Mouse (Mus musculus) adrenal gland, postnatal 14 days (tissue): ENCODE results near the gene Mrpl38. TPM values are rescaled to one million over a fixed set of nuclear protein-coding genes. Genes with fewer than 3 reads are reported as not detected.
"Not testable (repeated sequence)": the region's sequence is repeated elsewhere in the genome, so short reads cannot be mapped to it uniquely, and the experiment has no call there.

ENCODE experiments used
- DNase-seq: peaks from one replicate; pipeline ENCODE4 v3.0.0; 2021; ENCODE audit warnings: mixed read lengths
- total RNA-seq: library from RNA; stranded (reverse); gene quantifications from 2 replicates; pipeline ENCODE4 v1.2.3, GENCODE M21; 2021

Gene Mrpl38
- total RNA-seq, 1 experiment from 2014 or later: 95.0 TPM

DNA sequence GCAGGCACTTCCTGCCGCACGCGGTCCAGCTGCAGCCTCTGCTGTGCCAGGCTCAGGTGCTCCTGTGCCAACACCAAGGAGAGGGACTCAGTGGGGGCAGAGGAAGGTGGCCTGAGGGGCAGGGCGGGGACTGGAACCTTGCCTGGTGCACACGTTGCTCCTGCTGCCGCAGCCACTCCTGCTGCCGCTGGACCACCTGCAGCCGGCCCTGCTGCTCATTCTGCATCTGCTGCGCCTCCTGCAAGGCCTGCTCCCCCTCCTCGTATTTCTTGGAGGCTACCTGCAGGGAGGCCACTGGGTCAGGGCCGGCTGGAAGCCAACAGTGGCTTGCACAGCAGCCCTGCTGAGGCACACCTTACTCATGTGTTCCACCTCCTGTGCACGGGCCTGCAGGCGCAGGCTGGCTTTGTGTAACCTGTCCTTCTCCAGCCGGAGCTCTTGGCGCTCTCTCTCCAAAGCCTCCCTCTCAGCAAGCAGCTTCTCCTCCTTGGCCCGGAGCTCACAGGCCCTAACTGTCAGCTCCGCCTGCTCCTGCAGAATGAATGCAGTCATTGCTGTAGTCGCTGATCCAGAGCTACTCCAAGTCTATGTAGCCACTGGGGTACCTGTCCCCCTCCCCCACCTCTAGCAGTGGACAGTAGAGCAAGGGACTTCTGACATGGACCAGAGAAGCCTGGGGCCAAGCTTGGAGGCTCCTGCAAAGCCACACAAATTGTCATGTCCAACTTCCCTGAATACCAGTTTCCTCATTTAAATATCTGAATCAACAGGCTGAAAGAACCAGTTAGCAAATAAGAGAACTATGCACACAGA, 7.0 kb upstream of the Mrpl38 start:
- DNase-seq: no peak

DNA sequence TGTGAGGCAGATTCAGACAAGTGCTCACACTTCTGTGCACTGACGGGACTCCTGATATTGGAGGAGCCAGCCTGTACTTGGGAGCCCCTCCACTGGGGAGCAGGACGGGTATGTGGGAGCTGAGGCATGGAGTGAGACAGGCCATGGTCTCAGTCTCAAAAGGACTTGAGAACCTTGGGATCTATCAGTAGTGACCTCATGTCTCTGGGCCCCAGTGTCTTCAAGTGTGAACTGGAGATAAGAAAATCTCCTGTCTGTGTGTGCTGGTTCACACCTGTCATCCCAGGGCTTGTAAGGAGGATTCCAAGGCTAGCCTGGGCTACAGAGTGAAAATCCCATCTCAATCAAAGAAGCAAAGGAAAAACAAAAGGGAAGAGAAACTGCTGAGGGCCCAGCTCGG, 4.8 kb upstream of the Mrpl38 start:
- DNase-seq: no peak

DNA sequence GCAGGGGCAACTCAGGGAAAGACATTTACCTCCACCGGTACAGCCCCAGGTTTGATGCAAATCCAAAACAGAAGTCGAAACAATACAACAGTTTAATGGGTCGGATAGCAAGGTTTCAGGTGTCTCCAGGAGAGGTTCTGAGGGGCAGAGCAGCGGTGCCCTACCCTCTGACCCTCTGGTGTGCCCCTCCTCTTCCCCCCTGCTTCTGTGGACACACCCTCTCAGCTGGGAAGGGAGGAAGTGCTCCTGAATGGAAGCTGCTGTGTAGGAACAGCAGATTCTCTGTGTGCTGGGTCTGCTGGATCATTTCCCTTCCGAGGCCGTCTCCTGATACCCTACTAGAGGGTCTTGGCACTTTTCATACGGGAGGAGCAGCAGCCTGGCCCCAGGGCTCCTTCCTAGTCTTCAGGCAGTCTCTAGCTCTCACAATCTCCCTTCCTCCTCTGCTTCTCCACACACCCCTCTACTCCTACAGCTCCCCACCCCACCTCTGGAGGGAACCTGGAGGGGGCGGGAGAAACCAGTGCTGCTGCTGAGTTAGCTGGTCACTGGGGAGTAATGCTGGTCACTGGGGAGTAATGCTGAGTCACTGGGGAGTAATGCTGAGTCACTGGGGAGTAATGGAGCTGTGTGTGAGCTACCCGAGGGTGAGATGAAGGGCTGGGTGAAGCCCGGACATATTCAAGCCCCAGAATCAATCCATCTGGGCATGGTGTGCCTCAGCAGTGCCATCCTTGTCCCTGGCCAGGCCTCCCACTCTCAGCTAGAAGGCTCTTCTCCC, 3.7 kb upstream of the Mrpl38 start:
- peak; percentile 66 for DNase-seq

DNA sequence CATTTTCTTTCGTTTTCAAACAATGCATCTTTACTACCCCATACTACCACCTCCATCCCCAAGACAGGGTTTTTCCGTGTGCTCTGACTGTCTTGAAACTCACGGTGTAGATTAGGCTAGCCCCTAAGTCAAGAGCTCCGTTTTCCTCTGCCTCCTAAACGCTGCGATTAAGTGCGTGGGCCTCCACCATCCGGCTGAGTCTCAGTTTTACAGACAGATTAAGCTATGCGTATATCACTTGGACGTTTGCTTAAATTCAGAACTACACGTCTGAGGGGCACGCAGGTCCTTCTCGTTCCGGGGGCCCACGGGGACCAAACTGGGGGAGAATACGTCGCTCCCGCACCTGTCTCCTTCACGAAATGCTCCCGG, 586 bp downstream of the Mrpl38 start:
- DNase-seq: no peak

DNA sequence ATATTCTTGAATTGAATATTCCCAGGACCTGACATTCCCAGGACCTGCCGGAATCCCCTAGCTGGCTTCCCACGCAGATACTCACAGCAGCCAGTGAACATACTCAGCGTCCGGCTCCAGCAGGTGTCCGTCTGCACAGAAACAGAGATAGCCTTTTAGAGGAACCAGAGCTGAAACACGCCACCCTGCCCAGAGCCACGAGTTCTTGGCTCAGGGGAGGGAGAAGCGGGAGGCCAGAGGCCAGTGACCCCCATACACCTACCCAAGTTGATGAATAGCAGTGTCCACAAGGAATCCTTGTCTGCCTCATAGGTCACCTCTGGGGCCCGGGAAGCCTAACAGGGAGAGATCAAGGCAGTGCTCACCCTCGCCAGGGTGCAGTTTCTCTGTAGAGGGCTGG, 4.5 kb downstream of the Mrpl38 start:
- DNase-seq: no peak

DNA sequence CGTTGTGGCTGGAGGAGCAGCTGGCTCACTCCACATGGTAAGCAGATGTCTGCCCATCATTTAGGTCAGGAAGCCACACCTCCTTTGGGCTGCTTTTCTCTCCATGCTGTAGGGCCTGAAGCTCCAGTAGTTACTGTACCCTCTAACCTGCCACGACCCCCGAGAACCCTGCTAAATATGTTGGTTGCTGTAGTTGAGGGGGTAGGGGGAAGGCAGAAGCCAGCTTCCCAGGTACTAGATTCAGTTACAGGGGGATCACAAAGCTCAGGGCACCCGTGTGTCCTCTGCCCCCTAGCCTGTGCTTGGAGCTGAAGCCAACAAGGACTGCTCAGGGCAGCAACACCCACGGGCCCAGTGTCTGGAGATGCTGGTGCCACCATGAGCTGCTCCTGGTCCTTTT, 5.2 kb downstream of the Mrpl38 start:
- DNase-seq: no peak

DNA sequence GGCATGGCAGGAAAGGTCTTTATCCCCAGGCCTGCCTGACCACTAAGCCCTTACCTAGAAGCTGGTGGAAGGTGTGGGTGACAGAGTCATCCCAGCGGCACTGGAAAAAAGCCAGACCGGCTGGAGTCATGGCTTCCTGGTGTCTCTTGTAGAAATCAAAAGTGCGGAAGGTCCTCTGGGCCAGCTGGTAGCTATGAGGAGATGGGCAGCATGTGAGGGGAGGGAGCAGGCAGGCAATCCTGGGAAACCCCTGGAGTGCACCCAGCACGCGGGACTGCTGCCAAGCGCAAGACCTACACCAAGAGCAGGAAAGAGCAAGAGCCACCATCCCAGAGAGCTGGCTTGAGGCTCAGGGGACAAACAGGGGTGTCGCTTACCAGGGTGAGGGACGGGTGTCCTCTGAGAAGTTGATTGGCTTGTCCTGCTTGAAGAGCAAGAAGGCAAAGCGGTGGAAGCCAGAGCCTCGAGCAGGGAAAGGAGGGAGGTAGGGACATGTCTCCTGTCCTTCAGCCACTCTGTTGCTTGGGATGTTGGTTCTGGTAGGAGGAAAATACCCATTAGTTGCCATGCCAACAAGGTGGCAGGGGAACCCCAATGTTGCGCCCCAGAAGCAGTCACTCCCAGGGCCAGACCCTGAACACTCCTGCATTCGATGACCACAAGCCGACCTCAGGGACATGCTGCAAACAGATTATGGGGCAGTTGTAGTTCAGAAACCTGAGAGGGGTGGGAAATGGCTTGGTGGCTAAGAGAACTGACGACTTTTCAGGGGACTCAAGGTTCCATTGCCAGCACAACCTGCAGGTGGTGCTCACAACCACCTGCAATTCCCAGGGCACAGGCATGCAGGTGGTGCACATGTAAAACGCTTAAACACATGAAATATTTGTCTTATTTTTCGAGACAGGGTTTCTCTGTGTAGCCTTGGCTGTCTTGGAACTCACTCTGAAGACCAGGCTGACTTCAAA, 6.0 kb downstream of the Mrpl38 start:
- DNase-seq: peak; percentile 47

DNA sequence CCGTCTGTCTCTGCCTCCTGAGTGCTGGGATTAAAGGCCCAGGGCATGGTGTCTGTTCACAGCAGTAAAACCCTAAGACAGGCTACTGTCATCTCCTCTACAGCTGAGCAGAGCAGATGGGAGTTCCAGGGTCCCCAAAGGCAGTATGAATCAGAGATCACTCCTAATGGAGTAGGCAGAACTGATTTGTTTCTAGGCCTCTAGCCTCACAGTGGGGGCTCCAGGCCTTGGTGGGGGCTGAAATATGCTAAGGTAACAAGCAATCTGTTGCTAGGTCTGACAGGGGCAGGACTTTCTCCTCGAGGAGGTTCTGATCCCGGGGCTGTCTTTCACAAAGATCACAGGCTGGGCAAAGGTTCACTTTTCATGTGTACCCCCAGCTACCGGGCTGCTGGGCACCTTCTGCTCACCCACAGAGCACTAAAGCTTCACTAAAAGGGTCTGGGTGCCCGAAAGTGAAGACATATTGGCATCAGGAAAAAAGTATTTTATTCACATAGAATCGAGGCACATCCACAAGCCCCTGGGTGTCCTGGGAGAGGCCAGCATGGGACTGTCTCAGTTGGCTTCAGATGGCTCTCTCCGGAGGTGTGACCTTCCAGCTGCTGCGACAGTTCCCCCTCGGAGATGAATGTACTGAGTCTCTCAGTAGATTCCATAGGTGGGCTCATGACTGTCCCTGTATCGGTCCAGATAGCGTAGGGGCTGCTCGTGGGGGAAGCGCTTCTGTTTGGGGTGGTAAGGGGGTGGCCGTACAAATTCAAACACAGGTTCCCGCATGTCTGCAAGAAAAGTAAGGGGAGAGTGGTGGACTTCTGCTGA, 7.1 kb downstream of the Mrpl38 start:
- no peak for DNase-seq

DNA sequence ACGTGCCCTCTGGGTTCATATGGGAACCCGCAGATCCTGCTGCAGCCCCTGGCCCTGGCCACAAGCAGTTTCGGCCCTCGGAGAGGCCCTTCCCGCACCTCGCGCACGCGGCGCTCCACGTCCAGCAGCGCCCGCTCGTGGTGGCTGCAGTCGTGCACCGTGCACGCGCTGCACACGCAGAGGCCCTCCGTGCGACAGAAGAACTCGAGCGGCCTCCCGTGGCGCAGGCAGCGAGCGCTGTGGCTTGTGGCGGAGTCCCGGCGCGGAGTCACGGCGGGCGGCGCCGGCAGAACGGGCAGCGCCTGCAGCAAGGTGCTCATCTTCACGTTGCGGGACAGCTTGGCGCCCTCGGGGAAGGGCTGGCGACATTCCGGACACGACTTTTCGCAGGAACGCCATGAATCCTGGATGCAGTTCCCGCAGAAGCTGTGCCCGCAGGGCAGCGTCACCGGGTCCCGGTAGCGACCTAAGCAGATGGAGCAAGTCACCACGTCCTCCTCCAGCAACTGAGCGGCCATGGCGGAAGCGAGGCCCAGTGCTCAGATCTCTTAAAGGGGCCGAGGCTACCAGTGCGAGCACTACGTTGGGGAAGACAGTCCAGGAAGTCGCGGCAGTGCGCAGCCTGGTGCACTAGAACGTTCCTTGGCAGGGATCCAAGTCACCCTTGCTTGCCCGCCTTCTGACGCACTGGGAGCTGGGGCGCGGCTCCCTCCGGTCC, 8.0 kb downstream of the Mrpl38 start, which contains the start of gene Trim65:
TSS of gene Trim65 (minus strand) at position 641 of the 718 bp plus-strand sequence.
- peak; percentile 95 for DNase-seq

DNA sequence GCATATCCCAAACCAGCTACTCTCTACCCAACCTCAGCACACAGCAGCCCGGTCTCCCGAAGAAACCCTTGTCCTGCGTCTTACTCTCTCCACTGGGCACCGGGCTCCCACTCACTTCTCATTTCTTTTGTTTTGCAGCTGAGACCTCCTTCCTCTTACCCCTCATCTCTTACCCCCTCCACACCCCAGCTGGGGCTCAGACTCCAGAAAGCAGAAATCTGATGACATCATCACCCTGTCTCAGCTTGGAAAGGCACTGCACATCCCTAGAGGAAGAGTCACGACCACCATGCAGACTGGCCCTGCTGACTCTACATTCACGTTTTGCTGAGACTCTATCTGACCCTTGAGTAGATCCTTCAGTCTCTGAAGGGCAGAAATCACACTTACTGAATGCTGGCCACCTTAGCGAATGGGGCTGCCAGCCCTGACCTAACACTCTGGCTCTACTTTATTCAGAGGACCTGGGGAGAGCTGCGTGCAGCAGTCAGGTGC, 8.6 kb downstream of the Mrpl38 start:
- DNase-seq: no peak

DNA sequence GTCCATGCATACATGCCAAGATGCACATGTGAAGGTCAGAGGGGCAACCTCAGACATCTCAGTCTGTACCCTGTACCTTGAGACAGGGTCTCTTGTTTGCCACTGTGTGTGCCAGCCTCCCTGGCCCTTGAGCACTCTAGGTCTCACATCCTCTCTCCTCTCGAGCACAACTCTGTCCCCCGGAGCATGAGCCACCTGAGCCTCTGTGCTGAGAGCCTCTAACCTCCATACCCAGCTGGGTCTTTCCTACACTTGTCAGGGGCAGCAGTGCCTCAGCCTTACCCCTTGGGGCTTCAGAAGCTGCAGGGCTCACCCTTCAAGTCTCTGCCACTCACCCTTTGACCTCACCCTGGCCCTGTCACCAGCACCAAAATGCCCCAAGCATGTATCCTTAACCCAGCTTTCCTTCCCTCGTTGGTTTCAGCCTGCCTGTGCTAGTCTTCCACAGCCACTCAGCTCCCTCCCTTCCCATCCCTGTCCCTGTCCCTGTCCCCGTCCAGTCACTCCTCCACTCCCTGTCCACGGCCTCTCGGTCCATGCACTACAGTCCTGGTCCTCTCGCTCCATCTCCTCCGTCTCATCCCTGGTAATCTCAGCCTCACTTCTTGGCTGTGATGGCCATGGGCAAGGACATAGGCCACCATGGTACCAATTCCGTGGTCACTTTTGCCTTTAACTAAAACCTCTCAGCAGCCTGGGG, 9.4 kb downstream of the Mrpl38 start:
- no peak for DNase-seq

DNA sequence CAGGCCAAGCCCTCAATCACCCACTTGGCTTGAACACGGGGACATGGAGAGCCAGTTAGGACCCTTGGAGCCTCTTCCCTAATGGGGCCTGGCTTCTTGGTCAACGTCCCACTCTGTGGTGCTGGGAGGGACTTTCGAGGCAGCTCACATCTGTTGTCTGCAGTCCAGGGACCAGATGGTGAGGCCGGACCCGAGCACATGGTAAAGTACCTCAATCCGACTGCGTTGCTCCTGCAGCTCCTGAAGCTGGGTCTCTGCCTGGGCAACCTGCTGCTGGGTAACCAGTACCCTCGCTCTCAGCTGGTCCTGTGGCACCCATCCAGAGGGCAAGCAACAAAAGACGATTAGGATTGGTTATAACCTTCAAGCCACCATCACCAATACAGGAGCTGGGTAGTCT, 10.7 kb downstream of the Mrpl38 start:
- DNase-seq: no peak

DNA sequence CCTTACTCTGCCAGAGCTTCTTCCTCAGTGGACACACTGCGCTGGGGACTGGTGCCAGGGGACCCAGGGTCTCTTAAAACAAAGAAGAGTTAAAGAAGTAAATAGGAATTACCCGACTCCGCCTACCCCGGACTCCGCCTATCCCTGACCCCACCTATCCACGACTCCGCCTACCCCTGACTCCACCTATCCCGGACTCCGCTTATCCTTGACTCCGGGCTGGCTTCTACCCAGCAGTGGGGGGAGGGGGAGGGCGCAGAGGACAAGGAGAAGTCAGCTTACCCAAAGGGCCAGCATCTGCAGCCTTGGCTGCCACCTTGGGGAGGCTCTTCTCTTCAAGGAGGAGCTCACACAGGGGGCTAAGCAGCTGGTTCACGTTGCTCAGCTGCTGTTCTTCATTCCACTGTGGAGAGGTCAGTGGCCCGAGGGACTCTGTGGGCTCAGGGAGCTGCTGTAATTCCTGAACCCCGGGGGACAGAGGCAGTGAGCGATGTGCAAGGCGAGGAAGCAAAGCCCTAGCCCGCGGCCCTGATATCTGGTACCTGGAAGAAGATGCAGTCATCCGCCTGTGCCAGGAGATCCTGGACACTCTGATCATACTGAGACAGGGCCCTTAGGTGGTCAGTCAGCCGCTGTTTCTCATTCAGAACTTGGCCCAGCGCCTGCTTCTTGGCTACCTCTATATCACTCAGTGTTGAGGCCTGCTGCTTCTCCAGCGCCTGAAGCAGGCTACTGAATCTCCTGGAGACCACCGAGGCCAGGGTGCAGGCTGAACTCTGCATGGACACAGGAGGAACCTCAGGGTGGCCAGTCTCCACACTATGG, 11.3 kb downstream of the Mrpl38 start, which contains the start of gene Trim47:
TSS of gene Trim47 (minus strand) at position 55 of the 825 bp plus-strand sequence.
- peak; percentile 95 for DNase-seq

DNA sequence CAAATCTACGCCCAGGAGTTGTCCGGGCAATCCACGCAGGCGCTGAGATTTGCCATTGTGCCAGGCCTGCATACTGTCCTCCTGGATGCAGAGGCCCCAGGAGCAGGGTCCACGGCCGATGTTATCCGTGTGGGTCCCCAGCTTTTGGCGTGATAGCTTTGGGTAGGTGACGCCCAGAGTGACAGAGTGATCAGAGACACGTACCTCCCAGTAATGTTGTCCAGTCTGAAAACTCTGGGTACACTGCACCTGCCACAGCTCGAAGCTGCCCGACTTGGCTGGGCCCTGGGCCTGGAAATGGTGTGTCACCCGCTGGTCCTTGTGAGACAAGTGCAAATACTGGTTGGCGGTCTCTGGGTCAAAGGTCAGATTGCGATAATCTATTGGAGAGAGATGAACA, 12.4 kb downstream of the Mrpl38 start:
- DNase-seq: no peak

DNA sequence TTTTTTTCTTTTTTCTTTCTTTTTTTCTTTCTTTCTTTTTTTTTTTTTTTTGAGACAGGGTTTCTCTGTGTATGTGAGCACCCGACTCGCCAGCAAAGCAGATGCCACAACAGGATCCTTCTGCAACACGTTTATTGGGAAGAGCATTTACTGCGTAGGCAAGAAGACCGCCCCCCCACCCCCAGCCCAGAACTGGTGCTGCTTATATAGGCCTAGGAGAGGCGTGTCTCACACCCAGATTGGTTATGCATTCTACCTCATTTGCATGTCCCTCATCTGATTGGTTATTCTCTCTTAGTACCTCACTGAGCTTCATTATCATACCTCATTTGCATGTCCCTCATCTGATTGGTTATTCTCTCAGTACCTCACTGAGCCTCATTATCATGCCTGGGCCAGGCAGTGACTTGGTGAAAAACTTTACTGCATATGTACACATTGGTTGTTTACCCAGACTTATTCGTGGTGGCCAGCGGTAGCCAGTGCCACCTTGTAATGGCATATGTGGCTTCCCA, 16.9 kb downstream of the Mrpl38 start:
- DNase-seq: not testable (repeated sequence)

DNA sequence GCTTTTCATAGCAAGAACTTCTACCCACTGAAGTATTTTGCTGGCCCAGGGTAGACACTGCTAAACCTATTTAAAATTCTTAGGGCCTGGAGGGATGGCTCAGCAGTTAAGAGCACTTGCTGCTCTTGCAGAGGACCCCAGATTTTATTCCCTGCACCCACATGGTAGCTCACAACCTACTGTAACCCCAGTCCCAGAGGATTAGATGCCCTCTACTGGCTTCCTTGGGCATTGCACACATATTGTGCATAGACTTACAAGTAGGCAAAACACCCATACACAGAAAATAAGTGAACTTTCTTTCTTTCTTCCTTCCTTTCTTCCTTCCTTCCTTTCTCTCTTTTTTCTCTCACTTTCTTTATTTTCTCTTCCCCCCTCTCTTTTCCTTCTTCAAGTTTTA, 20.8 kb downstream of the Mrpl38 start:
- DNase-seq: no peak

DNA sequence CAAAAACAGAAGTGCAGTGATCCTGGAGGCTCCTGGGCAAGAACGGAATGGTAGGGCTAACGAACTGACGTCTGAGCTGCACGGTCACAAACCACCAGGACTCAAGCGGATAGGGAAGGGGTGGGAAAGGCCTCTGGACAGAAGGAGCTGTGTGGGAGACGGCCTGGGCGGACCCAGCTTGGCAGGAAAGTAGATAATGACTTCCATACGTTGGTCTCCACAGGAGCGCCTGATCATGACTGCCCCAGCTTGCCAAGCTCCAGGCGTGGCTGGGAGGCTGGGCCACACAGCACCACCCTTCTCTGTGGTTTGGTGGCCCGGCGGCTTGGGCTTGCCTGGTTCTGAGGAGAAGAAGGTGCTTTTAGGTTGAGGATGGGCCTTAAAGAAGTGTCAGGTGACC, 21.4 kb downstream of the Mrpl38 start:
- no peak for DNase-seq

DNA sequence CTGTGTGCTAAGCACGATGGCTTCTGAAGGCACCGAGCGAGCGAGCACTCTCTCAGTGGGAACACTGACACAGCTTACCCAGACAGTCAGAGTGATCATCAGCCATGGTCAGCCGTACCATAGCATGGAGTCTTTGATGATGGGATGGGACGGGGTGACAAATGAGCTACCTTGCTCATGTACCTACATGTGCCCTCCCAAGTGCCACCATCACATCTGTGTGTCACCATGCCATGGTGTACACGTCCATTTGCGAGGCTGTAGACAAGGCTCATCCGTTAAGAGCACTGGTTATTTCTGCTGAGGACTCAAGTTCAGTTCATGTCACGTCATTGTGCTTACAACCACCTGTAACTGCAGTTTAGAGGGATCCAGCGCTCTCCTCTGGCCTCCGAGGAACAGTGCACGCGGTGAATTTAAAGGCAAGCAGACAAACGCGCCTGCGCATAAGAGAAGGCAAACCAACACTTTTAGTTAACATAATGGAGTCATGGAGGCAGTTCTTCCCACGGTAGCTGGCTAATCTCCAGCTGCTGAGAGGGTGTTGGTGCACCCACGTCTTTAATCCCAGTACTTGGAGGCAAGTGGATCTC, 27.0 kb downstream of the Mrpl38 start:
- no peak for DNase-seq
